In genomic region chr9:67213275-67213674, GRCm38 (mm10) we compare ENCODE assay signal across 9 mouse cellular contexts.
A peak's percentile ranks its signal among the peaks of the same experiment; 100 is the strongest.
DNase-seq lines count a peak whose midpoint lies in the region; ATAC-seq lines count a peak whose summit lies in the region.
"Had no signal": no experiment of that assay in that cellular context is flagged by ENCODE, and none has a peak within 500 bp of the region (broad histone marks: within the 10 kb centered on the region; RNA-seq: fewer than 3 reads in every experiment).

No protein-coding gene starts in this region.

- no peak overlapping the region for H3K4me3 ChIP-seq in forebrain, embryonic 10.5 days
- no peak overlapping the region for H3K4me3 ChIP-seq in forebrain, embryonic 12.5 days (replicated peaks)
- no peak overlapping the region for H3K4me3 ChIP-seq in intestine, embryonic 14.5 days (ENCODE audit: low read depth, low read length)
- H3K4me3 ChIP-seq: midbrain, embryonic 12.5 days had no signal

- H3K36me3 ChIP-seq in forebrain, embryonic 10.5 days (replicated peaks), result no peaks in the 10 kb centered on the region
- H3K36me3 ChIP-seq in forebrain, embryonic 12.5 days (replicated peaks), result no peaks in the 10 kb centered on the region
- no peaks in the 10 kb centered on the region for H3K36me3 ChIP-seq in intestine, embryonic 14.5 days (ENCODE audit: control insufficient read depth, insufficient read depth, low read length)
- H3K36me3 ChIP-seq: midbrain, embryonic 12.5 days had no signal

- H3K4me1 ChIP-seq in forebrain, embryonic 10.5 days, result peaks cover 52% of the 10 kb centered on the region
- 0 out of 2 replicates have a peak, but pooled peaks cover 1% of the 10 kb centered on the region for H3K4me1 ChIP-seq in forebrain, embryonic 12.5 days
- H3K4me1 ChIP-seq in intestine, embryonic 14.5 days (replicated peaks; ENCODE audit: control insufficient read depth, insufficient read depth, low read length), result peaks cover 11% of the 10 kb centered on the region; the same call in 1 of the 2 replicates

- ATAC-seq in forebrain, embryonic 12.5 days (ENCODE audit: low FRiP score), result no peak
- ATAC-seq in intestine, embryonic 14.5 days (replicated peaks; ENCODE audit: low FRiP score, low TSS enrichment, low read depth), result peak; percentile 71

- no peak overlapping the region for H3K4me2 ChIP-seq in forebrain, embryonic 12.5 days
- no peak overlapping the region for H3K4me2 ChIP-seq in intestine, embryonic 14.5 days (ENCODE audit: low read length)
- H3K4me2 ChIP-seq: midbrain, embryonic 12.5 days had no signal

- peak overlapping the region; percentile 35 for H3K27ac ChIP-seq in forebrain, embryonic 10.5 days
- H3K27ac ChIP-seq in forebrain, embryonic 12.5 days, result no peak overlapping the region
- 0 out of 2 replicates have a peak overlapping the region, but pooled peaks have one; percentile 9 for H3K27ac ChIP-seq in intestine, embryonic 14.5 days (ENCODE audit: low read depth)
- H3K27ac ChIP-seq: midbrain, embryonic 12.5 days had no signal

- H3K9me3 ChIP-seq in forebrain, embryonic 10.5 days, result no peaks in the 10 kb centered on the region
- no peaks in the 10 kb centered on the region for H3K9me3 ChIP-seq in forebrain, embryonic 12.5 days
- H3K9me3 ChIP-seq in intestine, embryonic 14.5 days (ENCODE audit: control insufficient read depth, low read length), result no peaks in the 10 kb centered on the region
- H3K9me3 ChIP-seq: midbrain, embryonic 12.5 days had no signal

- H3K27me3 ChIP-seq in forebrain, embryonic 10.5 days (ENCODE audit: poor library complexity, severe bottlenecking), result no peaks in the 10 kb centered on the region
- no peaks in the 10 kb centered on the region for H3K27me3 ChIP-seq in forebrain, embryonic 12.5 days
- H3K27me3 ChIP-seq in intestine, embryonic 14.5 days (replicated peaks; ENCODE audit: control insufficient read depth, insufficient read depth, low read length), result no peaks in the 10 kb centered on the region
- H3K27me3 ChIP-seq: midbrain, embryonic 12.5 days had no signal

- no peak overlapping the region for H3K9ac ChIP-seq in forebrain, embryonic 12.5 days
- H3K9ac ChIP-seq in intestine, embryonic 14.5 days (ENCODE audit: low read length), result no peak overlapping the region
- H3K9ac ChIP-seq: midbrain, embryonic 12.5 days had no signal

- 73% methylated on average over 6 of the region's 6 CpGs for WGBS in forebrain, embryonic 10.5 days
- WGBS in forebrain, embryonic 12.5 days, result 66% methylated on average over 6 of the region's 6 CpGs
- 52% methylated on average over 6 of the region's 6 CpGs for WGBS in intestine, embryonic 14.5 days

- peak; percentile 58 for DNase-seq in forebrain, embryonic 10.5 days (ENCODE audit: extremely low spot score, low spot score)
- peak; percentile 18 for DNase-seq in cerebellum, adult 11-12 months
- DNase-seq in frontal cortex, postnatal 25 days (ENCODE audit: low spot score in 2 of 2), result peak; percentile 71 to 73
- DNase-seq in intestine, embryonic 14.5 days (ENCODE audit: low spot score), result peak; percentile 89
- peak; percentile 80 to 81 for DNase-seq in left cerebral cortex, adult 18-20 months (ENCODE audit: low spot score in 2 of 2)
- DNase-seq in mesoderm, embryonic 11.5 days (ENCODE audit: low read depth, low spot score), result peak; percentile 70
- peak; percentile 15 for DNase-seq in thymus, postnatal 14 days

Comparison
In these comparisons a context has a peak if more than half of its experiments do, and no peak if none do; other contexts are left out.
1. DNase-seq: peak in every context shown above with its lines; median percentile 89 in intestine, embryonic 14.5 days; 80 in left cerebral cortex, adult 18-20 months; 72 in frontal cortex, postnatal 25 days; 70 in mesoderm, embryonic 11.5 days; 58 in forebrain, embryonic 10.5 days; 18 in cerebellum, adult 11-12 months; 15 in thymus, postnatal 14 days.